Mouse (Mus musculus): ENCODE measurements around the gene Glul.

Gene Glul

DNA sequence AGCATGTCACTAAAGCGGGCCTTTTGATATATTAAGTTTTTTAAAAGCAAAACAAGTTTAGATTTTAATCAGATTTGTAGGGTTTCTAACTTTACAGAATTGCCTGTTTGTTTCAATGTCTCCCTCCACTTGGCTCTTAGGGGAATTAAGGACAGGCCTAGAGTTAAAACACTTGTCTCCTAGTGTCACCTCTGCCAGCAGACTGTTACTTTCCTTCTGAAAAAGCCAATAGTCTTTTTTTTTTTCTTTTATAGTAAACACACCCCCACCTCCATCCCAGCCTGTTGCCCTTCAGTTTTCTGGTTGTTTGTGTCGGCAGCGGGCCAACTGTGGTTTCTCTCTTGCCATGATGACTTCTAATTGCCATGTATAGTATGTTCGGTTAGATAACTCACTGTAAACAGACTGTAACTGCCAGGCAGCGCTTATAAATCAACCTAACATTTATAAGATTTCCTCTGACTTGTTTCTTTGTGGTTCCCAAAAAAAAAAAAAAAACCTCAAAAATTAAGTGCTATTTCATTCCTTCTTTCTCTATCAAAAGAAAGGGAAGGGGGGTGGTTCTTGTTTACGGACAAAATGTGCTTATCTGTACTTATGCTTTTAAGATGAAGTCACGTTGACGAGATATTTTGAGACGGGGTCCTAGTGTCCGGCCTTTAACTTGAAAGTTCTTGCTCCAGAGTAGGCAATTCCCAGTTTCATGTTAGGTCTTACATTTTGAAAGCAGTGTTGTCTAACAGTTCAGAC lies 9.6 kb downstream of the Glul start:
- in situ Hi-C loops (cut with MboI; ENCODE audit: low sequenced_read_pairs): no loop called here

- in situ Hi-C loops (cut with MboI; ENCODE audit: low sequenced_read_pairs): no loop called here
Observed at GRCm38 (mm10) chr1:153909963-153910291, 10.2 kb downstream of the Glul start.

DNA sequence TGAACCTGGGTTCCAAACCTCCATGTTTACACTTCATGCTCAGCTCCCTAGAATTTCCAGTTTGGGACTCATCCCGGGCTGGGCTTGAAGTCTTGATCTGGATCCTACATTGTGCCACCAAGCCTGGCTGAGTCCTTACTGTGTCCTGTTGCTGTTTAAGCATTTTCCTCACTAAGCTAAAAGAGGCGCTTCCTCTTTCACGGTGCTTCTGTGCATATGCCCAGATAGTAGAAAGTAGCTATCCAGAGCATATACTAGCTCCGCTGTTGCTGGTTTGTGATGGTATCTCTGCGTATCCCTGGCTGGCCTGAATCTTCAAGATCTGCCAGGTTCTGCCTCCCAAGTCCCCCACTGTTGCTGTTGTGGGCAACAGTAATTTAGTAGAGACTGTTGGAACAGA lies 10.7 kb downstream of the Glul start:
- in situ Hi-C loops (cut with MboI; ENCODE audit: low sequenced_read_pairs): no loop called here

DNA sequence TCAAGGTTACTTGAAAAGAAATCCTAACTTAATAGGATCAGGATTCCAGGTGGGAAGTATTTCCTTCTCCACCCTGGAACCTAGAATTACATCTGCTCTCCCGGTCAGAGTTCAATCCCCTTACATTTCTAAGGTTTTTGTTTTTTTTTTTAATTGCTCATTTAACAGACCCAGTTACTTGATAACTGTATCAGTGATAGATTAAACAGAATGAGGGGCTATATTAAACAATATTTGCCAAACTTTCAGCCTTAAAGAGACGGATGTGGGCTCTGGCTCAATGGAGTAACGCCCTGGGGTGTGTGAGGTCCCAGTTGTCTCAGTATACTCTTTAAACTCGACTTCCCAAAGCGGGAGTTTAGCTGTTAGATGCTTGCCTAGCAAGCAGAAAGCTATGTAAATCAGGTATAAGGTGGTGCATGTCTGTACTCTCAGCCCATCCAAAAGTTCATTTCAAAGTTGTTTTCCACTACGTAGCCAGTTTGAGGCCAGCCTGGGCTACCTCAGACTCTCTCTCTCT lies 11.6 kb downstream of the Glul start:
- in situ Hi-C loops (cut with MboI; ENCODE audit: low sequenced_read_pairs): no loop called here

- in situ Hi-C loops (cut with MboI; ENCODE audit: low sequenced_read_pairs): no loop called here
Observed at GRCm38 (mm10) chr1:153913869-153914268, 14.1 kb downstream of the Glul start.

GRCm38 (mm10) chr1:153918521-153919206 lies 18.9 kb downstream of the Glul start:
- in situ Hi-C loops (cut with MboI; ENCODE audit: low sequenced_read_pairs): no loop called here

DNA sequence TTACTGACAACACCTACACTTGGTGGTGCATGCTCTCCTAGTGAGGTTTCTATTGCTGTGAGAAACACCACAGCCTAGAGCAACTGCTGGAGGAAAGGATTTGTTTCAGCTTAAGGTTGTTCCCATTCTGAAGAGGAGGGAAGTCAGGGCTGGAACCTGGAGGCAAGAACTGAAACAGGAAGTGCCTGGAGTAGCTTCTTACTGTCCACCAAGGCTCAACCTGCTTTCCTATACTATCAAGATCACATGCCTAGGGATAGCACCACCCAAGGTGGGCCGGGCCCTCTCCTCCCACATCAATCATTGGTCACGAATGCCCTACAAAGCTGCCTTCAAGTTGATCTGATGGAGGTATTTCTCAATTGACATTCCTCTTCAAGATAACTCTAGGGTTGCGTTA lies 21.9 kb downstream of the Glul start:
- in situ Hi-C loops (cut with MboI; ENCODE audit: low sequenced_read_pairs): no loop called here

DNA sequence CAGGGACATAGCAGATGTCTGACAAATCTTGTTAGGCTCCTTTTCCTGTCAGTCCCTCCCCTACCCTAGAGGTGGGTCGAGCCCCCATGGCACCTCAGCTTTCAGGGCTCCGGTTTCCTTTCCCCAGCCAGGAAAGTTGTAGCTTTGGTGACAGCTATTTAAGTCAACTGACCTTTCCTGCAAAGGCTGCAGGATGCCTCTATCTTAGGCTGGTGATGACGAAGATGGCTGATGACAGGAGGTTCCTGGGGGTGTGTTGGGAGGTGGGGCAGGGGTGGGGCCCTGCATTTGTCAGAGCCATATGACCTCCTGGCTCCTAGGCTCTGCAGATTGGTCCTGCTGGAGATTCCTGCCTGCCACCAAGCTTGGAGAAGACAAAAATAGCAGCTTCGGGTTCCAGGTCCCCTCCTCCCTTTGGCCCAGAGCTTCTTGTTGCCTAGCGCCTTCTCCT lies 22.9 kb downstream of the Glul start:
- in situ Hi-C loops (cut with MboI; ENCODE audit: low sequenced_read_pairs): no loop called here

GRCm38 (mm10) chr1:153924395-153925385 lies 24.9 kb downstream of the Glul start:
- in situ Hi-C loops (cut with MboI; ENCODE audit: low sequenced_read_pairs): no loop called here

DNA sequence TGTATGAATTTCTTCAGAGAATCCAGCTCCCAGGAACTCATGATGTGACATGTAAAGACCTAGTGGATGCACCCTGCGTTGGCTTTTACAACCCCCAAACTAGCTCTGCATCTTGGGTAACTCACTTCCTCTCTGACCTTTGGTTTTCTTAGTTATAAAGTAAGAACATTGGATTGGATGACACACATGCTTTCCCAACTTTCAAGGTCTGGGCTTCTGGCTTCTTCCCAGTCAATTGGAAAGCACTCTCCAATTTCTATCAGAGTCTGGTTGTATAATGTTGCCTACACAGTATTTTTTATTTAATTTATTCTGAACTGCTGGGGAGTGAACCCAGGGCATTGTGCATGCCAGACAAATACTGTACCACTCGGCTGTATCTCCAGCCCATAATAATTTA lies 30.7 kb downstream of the Glul start:
- in situ Hi-C loops (cut with MboI; ENCODE audit: low sequenced_read_pairs): no loop called here

- in situ Hi-C loops (cut with MboI; ENCODE audit: low sequenced_read_pairs): no loop called here
Observed at GRCm38 (mm10) chr1:153933772-153934171, 34.0 kb downstream of the Glul start.

- in situ Hi-C loops (cut with MboI; ENCODE audit: low sequenced_read_pairs): no loop called here
Observed at GRCm38 (mm10) chr1:153935844-153936380, 36.2 kb downstream of the Glul start.

DNA sequence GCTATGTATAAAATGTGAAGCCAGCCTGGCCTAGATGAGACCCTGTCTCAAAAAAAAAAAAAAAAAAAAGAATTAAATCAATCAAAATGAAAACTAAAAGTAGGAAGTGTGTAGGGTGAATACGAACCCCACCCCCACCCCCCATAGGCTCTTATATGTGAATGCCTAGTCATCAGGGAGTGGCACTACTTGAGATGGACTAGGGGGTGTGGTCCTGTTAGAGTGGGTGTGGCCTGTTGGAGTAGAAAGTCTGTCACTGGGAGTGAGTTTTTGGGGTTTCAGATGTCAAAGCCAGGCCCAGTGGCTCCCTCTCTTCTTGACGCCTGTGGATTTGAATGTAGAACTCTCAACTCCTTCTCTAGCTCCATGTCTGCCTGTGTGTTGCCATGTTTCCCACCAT lies 37.3 kb downstream of the Glul start:
- in situ Hi-C loops (cut with MboI; ENCODE audit: low sequenced_read_pairs): no loop called here

GRCm38 (mm10) chr1:153940986-153941385 lies 41.2 kb downstream of the Glul start:
- in situ Hi-C loops (cut with MboI; ENCODE audit: low sequenced_read_pairs): no loop called here

DNA sequence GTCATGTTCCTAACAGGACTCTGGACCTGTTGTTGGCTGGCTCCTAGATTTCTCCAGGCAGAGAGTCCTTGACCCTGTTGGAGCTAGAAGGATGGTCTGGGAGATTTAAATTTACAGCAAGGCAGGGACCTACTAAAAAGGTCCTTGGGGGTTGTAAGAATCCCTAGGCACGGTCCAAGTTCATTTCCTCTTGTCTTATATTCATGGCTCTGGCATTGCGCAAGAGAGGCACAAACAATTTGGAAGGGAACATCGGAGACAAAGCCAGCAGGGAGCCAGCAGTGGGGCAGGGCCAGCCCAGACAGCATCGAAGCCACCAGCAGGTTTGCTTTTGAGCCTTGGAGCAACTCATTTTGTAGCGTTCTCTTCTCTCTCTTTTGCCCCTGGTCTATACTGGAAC lies 45.4 kb downstream of the Glul start:
- in situ Hi-C loops (cut with MboI; ENCODE audit: low sequenced_read_pairs): no loop called here

- in situ Hi-C loops (cut with MboI; ENCODE audit: low sequenced_read_pairs): no loop called here
Observed at GRCm38 (mm10) chr1:153946971-153947370, 47.2 kb downstream of the Glul start.

DNA sequence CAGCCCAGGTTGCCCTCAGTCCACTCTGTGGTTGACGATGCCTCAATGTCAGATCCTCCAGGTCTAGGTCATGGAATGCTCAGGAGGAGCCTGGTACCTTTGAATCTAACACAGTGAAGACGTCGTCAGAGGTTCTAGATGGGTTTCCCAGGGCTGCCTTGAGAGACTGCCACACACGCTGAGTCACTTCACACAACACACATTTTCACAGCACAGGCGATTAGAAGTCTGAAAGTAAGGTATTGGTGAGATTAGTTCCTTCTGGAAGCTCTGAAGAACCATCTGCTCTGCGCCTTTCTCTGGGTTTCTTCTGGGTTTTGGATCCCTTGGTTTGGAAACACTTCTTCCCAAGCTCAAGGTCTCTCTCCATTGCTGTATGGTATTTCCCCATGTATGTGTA lies 48.1 kb downstream of the Glul start:
- in situ Hi-C loops (cut with MboI; ENCODE audit: low sequenced_read_pairs): no loop called here

GRCm38 (mm10) chr1:153953232-153953631 lies 53.5 kb downstream of the Glul start:
- in situ Hi-C loops (cut with MboI; ENCODE audit: low sequenced_read_pairs): no loop called here

DNA sequence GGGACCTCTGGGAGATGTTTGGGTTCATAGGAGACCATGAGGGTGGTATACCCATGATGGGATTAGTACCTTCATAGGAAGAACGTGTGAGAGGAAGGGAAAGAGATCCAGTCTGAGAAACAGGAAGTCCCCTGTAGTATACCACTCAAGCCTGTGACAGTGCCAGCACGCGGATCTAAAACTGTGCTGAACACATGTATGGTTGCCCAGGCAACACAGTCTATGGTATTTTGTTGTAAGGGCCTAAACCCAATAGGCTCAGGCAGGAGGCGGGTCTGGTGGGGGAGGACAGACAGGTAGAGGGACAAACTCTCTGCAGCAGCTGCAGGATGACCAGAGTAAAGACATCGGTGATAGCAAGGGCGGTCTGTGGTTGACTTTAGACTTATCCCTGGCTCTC lies 54.1 kb downstream of the Glul start:
- in situ Hi-C loops (cut with MboI; ENCODE audit: low sequenced_read_pairs): no loop called here

- in situ Hi-C loops (cut with MboI; ENCODE audit: low sequenced_read_pairs): no loop called here
Observed at GRCm38 (mm10) chr1:153957850-153958249, 58.1 kb downstream of the Glul start.
